30 mouse cellular contexts compared by ENCODE assay signal in the genomic region with DNA sequence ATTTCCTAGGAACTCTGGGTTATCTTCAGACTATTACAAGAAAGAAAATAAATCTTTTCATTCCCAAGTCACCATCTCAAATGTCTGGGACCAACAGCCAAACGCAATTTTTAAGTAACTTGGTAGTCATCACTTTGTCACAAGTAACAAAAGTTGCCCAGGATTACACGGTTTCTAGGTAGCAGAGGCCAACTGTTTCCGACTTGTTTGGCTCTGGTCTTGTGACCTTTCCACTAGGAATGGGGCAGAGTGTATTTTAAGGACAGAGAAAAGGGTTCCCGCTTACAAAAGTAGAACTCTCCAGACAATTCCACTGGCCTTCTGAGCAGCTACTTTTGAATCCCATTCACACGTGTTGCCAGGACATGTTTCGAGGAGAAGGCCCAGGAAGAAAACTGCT.
DNase-seq lines count a peak whose midpoint lies in the region; ATAC-seq and TF ChIP-seq lines count a peak whose summit lies in the region.
"Had no signal": no experiment of that assay in that cellular context is flagged by ENCODE, and none has a peak within 500 bp of the region (broad histone marks: within the 10 kb centered on the region; RNA-seq: fewer than 3 reads in every experiment).

No protein-coding gene starts in this region.

- no peak overlapping the region for H3K4me2 ChIP-seq in hindbrain, embryonic 16.5 days (ENCODE audit: low read length)
- H3K4me2 ChIP-seq: embryonic facial prominence, embryonic 13.5 days; forebrain, embryonic 12.5 days; forebrain, embryonic 15.5 days; heart, embryonic 13.5 days; hindbrain, embryonic 12.5 days; hindbrain, embryonic 15.5 days; intestine, embryonic 15.5 days had no signal

- peaks cover 2% of the 10 kb centered on the region; the same call in 1 of the 2 replicates for H3K4me1 ChIP-seq in brown adipose tissue, adult 24 weeks (ENCODE audit: control insufficient read depth, insufficient read depth, insufficient read length, low read length)
- no peaks in the 10 kb centered on the region for H3K4me1 ChIP-seq in hindbrain, embryonic 16.5 days (ENCODE audit: control insufficient read depth, insufficient read depth, low read depth, low read length)
- H3K4me1 ChIP-seq: forebrain, embryonic 12.5 days; hindbrain, embryonic 12.5 days; hindbrain, embryonic 15.5 days; intestine, embryonic 15.5 days had no signal

- ATAC-seq in hindbrain, embryonic 16.5 days = no peak
- ATAC-seq: forebrain, embryonic 15.5 days; intestine, embryonic 15.5 days; Patski had no signal

- 76% methylated on average over 6 of the region's 6 CpGs for WGBS in hindbrain, embryonic 16.5 days

- H3K4me3 ChIP-seq in gastrocnemius, adult 2 months = no peak overlapping the region
- H3K4me3 ChIP-seq in brown adipose tissue, adult 24 weeks (ENCODE audit: insufficient read depth, low read depth, low read length) = no peak overlapping the region
- H3K4me3 ChIP-seq in hindbrain, embryonic 16.5 days (ENCODE audit: low read length) = no peak overlapping the region
- H3K4me3 ChIP-seq: embryonic facial prominence, embryonic 10.5 days; embryonic facial prominence, embryonic 13.5 days; erythroblast, embryonic 14.5 days; forebrain, embryonic 12.5 days; forebrain, embryonic 15.5 days; heart, adult 2 months; heart, embryonic 10.5 days; heart, embryonic 13.5 days; hindbrain, embryonic 12.5 days; hindbrain, embryonic 15.5 days; intestine, embryonic 15.5 days had no signal

- DNase-seq in adrenal gland, postnatal 10 days = peak; percentile 34
- DNase-seq in adrenal gland, postnatal 4 days (ENCODE audit: low spot score in 2 of 2) = no peak
- DNase-seq in gastrocnemius, adult 2 months = no peak
- no peak for DNase-seq in gastrocnemius, postnatal 4 days (ENCODE audit: low spot score in 2 of 2)
- DNase-seq: B cell, adult 2 months; cerebellum, adult 11-12 months; cerebellum, adult 8-10 months; cerebellum, postnatal 10 days; cerebellum, postnatal 36 days; embryo, embryonic 11 days; gastrocnemius, postnatal 25 days; heart, adult 2 months; heart, postnatal 14 days; kidney, adult 11 months; kidney, adult 8-10 months had no signal

- H3K36me3 ChIP-seq in hindbrain, embryonic 16.5 days (ENCODE audit: control insufficient read depth, insufficient read depth, low read length) = no peaks in the 10 kb centered on the region
- H3K36me3 ChIP-seq: embryonic facial prominence, embryonic 10.5 days; embryonic facial prominence, embryonic 13.5 days; forebrain, embryonic 12.5 days; forebrain, embryonic 15.5 days; G1E; heart, embryonic 10.5 days; heart, embryonic 13.5 days; hindbrain, embryonic 12.5 days; hindbrain, embryonic 15.5 days; intestine, embryonic 15.5 days had no signal

- intact Hi-C loops in gastrocnemius, adult 2 months (cut with DNase I) = loop anchor here (5.0 to 10.0 kb wide), 5 partner anchors 154 to 1306 kb away; no protein-coding TSS in a partner anchor

- H3K27ac ChIP-seq in gastrocnemius, adult 2 months = 0 out of 2 replicates have a peak overlapping the region, but pooled peaks have one; percentile 20
- peak overlapping the region; percentile 96 for H3K27ac ChIP-seq in brown adipose tissue, adult 24 weeks (replicated peaks; ENCODE audit: low read depth, low read length)
- no peak overlapping the region for H3K27ac ChIP-seq in hindbrain, embryonic 16.5 days (ENCODE audit: low read depth, low read length)
- H3K27ac ChIP-seq: embryonic facial prominence, embryonic 10.5 days; embryonic facial prominence, embryonic 13.5 days; forebrain, embryonic 12.5 days; forebrain, embryonic 15.5 days; heart, adult 2 months; heart, embryonic 10.5 days; heart, embryonic 13.5 days; hindbrain, embryonic 12.5 days; hindbrain, embryonic 15.5 days; intestine, embryonic 15.5 days had no signal

- no peaks in the 10 kb centered on the region for H3K9me3 ChIP-seq in hindbrain, embryonic 16.5 days (ENCODE audit: control insufficient read depth, low read length)
- H3K9me3 ChIP-seq: embryonic facial prominence, embryonic 10.5 days; embryonic facial prominence, embryonic 13.5 days; forebrain, embryonic 12.5 days; forebrain, embryonic 15.5 days; heart, embryonic 10.5 days; heart, embryonic 13.5 days; hindbrain, embryonic 12.5 days; hindbrain, embryonic 15.5 days; intestine, embryonic 15.5 days had no signal

- no peak overlapping the region for H3K9ac ChIP-seq in hindbrain, embryonic 16.5 days (ENCODE audit: low read depth, low read length)
- H3K9ac ChIP-seq: embryonic facial prominence, embryonic 13.5 days; forebrain, embryonic 12.5 days; forebrain, embryonic 15.5 days; heart, embryonic 13.5 days; hindbrain, embryonic 12.5 days; hindbrain, embryonic 15.5 days; intestine, embryonic 15.5 days had no signal

- H3K27me3 ChIP-seq in hindbrain, embryonic 16.5 days (replicated peaks; ENCODE audit: control insufficient read depth, insufficient read depth, low read length) = no peaks in the 10 kb centered on the region
- H3K27me3 ChIP-seq: CH12.LX; embryonic facial prominence, embryonic 13.5 days; forebrain, embryonic 12.5 days; forebrain, embryonic 15.5 days; hindbrain, embryonic 12.5 days; hindbrain, embryonic 15.5 days; intestine, embryonic 15.5 days; Patski had no signal

- TF ChIP-seq CTCF in gastrocnemius, adult 2 months (IDR thresholded peaks at IDR 0.05) = no peak
